Mouse (Mus musculus) adrenal gland (tissue): Measurements from ENCODE around the gene Olfr149.
"Not testable (repeated sequence)": the region's sequence is repeated elsewhere in the genome, so short reads cannot be mapped to it uniquely, and the experiment has no call there.

Experiments used
- intact Hi-C: fragments of 180-260 bp; cut with DNase I; formaldehyde crosslinking; loops from one replicate; pipeline ENCODE4 v1.15.1; 2025
- long read RNA-seq, 2 experiments: library from polyadenylated mRNA; unstranded; transcript quantifications; one replicate each; pipeline ENCODE4 v2.0.0; 2020; ENCODE audit warnings: borderline replicate concordance in 1 of 2; ENCODE audit not compliant: insufficient replicate concordance in 1 of 2

Gene Olfr149
- long read RNA-seq, experiment 1: 0 reads
- long read RNA-seq, experiment 2: 0 reads

- intact Hi-C loops: no loop called here
Measured at GRCm38 (mm10) chr9:39707017-39707416, at the start of gene Olfr149. Olfr149 (minus strand) TSS chr9:39707117.

GRCm38 (mm10) chr9:39746428-39746827 is 39.5 kb upstream of the Olfr149 start:
- intact Hi-C loops: no loop called here

GRCm38 (mm10) chr9:39745949-39746348 is 39.0 kb upstream of the Olfr149 start, which contains the start of gene Olfr967:
Olfr967 (plus strand) TSS chr9:39746249.
- intact Hi-C loops: no loop called here

GRCm38 (mm10) chr9:39740741-39741140 is 33.8 kb upstream of the Olfr149 start:
- intact Hi-C loops: no loop called here

- intact Hi-C loops: no loop called here
Measured at GRCm38 (mm10) chr9:39730678-39731077, 23.8 kb upstream of the Olfr149 start, which contains the start of gene Olfr150. Olfr150 (plus strand) TSS chr9:39730978.

GRCm38 (mm10) chr9:39711053-39711452 is 4.1 kb upstream of the Olfr149 start, which contains the start of gene Olfr965:
Olfr965 (plus strand) TSS chr9:39711353.
- intact Hi-C loops: no loop called here

- intact Hi-C loops: no loop called here
Measured at GRCm38 (mm10) chr9:39708958-39709357, 2.0 kb upstream of the Olfr149 start.

- intact Hi-C loops: not testable (repeated sequence)
Measured at GRCm38 (mm10) chr9:39701123-39701522, 5.8 kb downstream of the Olfr149 start.

GRCm38 (mm10) chr9:39679280-39679679 is 27.6 kb downstream of the Olfr149 start:
- intact Hi-C loops: no loop called here

- intact Hi-C loops: no loop called here
Measured at GRCm38 (mm10) chr9:39678557-39678956, 28.4 kb downstream of the Olfr149 start.

GRCm38 (mm10) chr9:39674820-39675219 is 32.1 kb downstream of the Olfr149 start:
- intact Hi-C loops: no loop called here

GRCm38 (mm10) chr9:39669723-39670122 is 37.2 kb downstream of the Olfr149 start:
- intact Hi-C loops: no loop called here

GRCm38 (mm10) chr9:39666905-39667304 is 40.0 kb downstream of the Olfr149 start, which contains the start of gene Olfr963:
Olfr963 (plus strand) TSS chr9:39667205.
- intact Hi-C loops: no loop called here

GRCm38 (mm10) chr9:39654756-39655396 is 52.0 kb downstream of the Olfr149 start:
- intact Hi-C loops: no loop called here
